Mouse (Mus musculus): ENCODE results near the gene Anapc1. TPM values are rescaled to one million over a fixed set of nuclear protein-coding genes. Genes with fewer than 3 reads are reported as not detected.

The Anapc1 gene
- polyA plus RNA-seq, 1 experiment from 2014 or later = 57.4 TPM

GRCm38 (mm10) chr2:128722106-128722710 lies 35.0 kb upstream of the Anapc1 start:
- H3K36me3 ChIP-seq (ENCODE audit: control insufficient read depth, insufficient read depth, low read length) = no peaks in the 10 kb centered on the region; the same call in 1 of the 2 replicates
- DNase-seq (ENCODE audit: low spot score) (no peak), ATAC-seq (ENCODE audit: low read depth) (no peak)
- no peak overlapping the region for H3K4me2 ChIP-seq (ENCODE audit: low read depth, low read length)
- 91% methylated on average over 5 of the region's 5 CpGs for WGBS
- no peak overlapping the region for H3K9ac ChIP-seq (ENCODE audit: low read depth, low read length)
- H3K27me3 ChIP-seq (replicated peaks; ENCODE audit: control insufficient read depth, insufficient read depth, low read length) = no peaks in the 10 kb centered on the region
- no peak overlapping the region for H3K4me3 ChIP-seq (ENCODE audit: low read depth, low read length)
- H3K4me1 ChIP-seq (ENCODE audit: control insufficient read depth, insufficient read depth, low read length) = no peaks in the 10 kb centered on the region
- H3K9me3 ChIP-seq (ENCODE audit: control insufficient read depth, low read length) = no peaks in the 10 kb centered on the region
- H3K27ac ChIP-seq (replicated peaks; ENCODE audit: low read depth, low read length) = no peak overlapping the region

- Histone ChIP-seq H3K9me3 (ENCODE audit: control insufficient read depth, low read length) (no peaks in the 10 kb centered on the region), H3K27me3 (replicated peaks; ENCODE audit: control insufficient read depth, insufficient read depth, low read length) (no peaks in the 10 kb centered on the region), H3K4me2 (ENCODE audit: low read depth, low read length) (no peak overlapping the region), H3K36me3 (ENCODE audit: control insufficient read depth, insufficient read depth, low read length) (no peaks in the 10 kb centered on the region; the same call in 1 of the 2 replicates), H3K4me3 (ENCODE audit: low read depth, low read length) (no peak overlapping the region), H3K9ac (ENCODE audit: low read depth, low read length) (no peak overlapping the region), H3K27ac (replicated peaks; ENCODE audit: low read depth, low read length) (no peak overlapping the region), H3K4me1 (ENCODE audit: control insufficient read depth, insufficient read depth, low read length) (peaks cover 17% of the 10 kb centered on the region)
- 95% methylated on average over 2 of the region's 2 CpGs for WGBS
- ATAC-seq (ENCODE audit: low read depth) (no peak), DNase-seq (ENCODE audit: low spot score) (no peak)
Measured at GRCm38 (mm10) chr2:128719380-128719779, 32.2 kb upstream of the Anapc1 start.

GRCm38 (mm10) chr2:128715979-128716378 lies 28.8 kb upstream of the Anapc1 start:
- no peaks in the 10 kb centered on the region for H3K36me3 ChIP-seq (ENCODE audit: control insufficient read depth, insufficient read depth, low read length)
- H3K9ac ChIP-seq (ENCODE audit: low read depth, low read length) = no peak overlapping the region
- H3K4me1 ChIP-seq (ENCODE audit: control insufficient read depth, insufficient read depth, low read length) = peaks cover 33% of the 10 kb centered on the region
- H3K4me3 ChIP-seq (ENCODE audit: low read depth, low read length) = no peak overlapping the region
- DNase-seq (ENCODE audit: low spot score) = no peak
- H3K27ac ChIP-seq (replicated peaks; ENCODE audit: low read depth, low read length) = no peak overlapping the region
- ATAC-seq (ENCODE audit: low read depth) = no peak
- no peaks in the 10 kb centered on the region for H3K27me3 ChIP-seq (replicated peaks; ENCODE audit: control insufficient read depth, insufficient read depth, low read length)
- H3K9me3 ChIP-seq (ENCODE audit: control insufficient read depth, low read length) = no peaks in the 10 kb centered on the region
- 84% methylated on average over 1 of the region's 1 CpGs for WGBS
- H3K4me2 ChIP-seq (ENCODE audit: low read depth, low read length) = no peak overlapping the region

GRCm38 (mm10) chr2:128714724-128715241 lies 27.6 kb upstream of the Anapc1 start:
- H3K27me3 ChIP-seq (replicated peaks; ENCODE audit: control insufficient read depth, insufficient read depth, low read length) = no peaks in the 10 kb centered on the region
- no peak overlapping the region for H3K9ac ChIP-seq (ENCODE audit: low read depth, low read length)
- no peak for DNase-seq (ENCODE audit: low spot score)
- no peak overlapping the region; the same call in 1 of the 2 replicates for H3K4me2 ChIP-seq (ENCODE audit: low read depth, low read length)
- H3K36me3 ChIP-seq (ENCODE audit: control insufficient read depth, insufficient read depth, low read length) = no peaks in the 10 kb centered on the region
- 40% methylated on average over 7 of the region's 7 CpGs for WGBS
- no peak overlapping the region for H3K4me3 ChIP-seq (ENCODE audit: low read depth, low read length)
- no peak for ATAC-seq (ENCODE audit: low read depth)
- peaks cover 45% of the 10 kb centered on the region for H3K4me1 ChIP-seq (ENCODE audit: control insufficient read depth, insufficient read depth, low read length)
- peak overlapping the region; percentile 90 for H3K27ac ChIP-seq (replicated peaks; ENCODE audit: low read depth, low read length)
- no peaks in the 10 kb centered on the region for H3K9me3 ChIP-seq (ENCODE audit: control insufficient read depth, low read length)

- H3K9ac ChIP-seq (ENCODE audit: low read depth, low read length) = no peak overlapping the region
- ATAC-seq (ENCODE audit: low read depth) (peak; percentile 94), DNase-seq (ENCODE audit: low spot score) (peak; percentile 98)
- no peak overlapping the region for H3K4me3 ChIP-seq (ENCODE audit: low read depth, low read length)
- H3K4me2 ChIP-seq (ENCODE audit: low read depth, low read length) = peak overlapping the region; percentile 29; the same call in 1 of the 2 replicates
- no peaks in the 10 kb centered on the region for H3K9me3 ChIP-seq (ENCODE audit: control insufficient read depth, low read length)
- peak overlapping the region; percentile 90 for H3K27ac ChIP-seq (replicated peaks; ENCODE audit: low read depth, low read length)
- H3K4me1 ChIP-seq (ENCODE audit: control insufficient read depth, insufficient read depth, low read length) = peaks cover 56% of the 10 kb centered on the region
- no peaks in the 10 kb centered on the region for H3K27me3 ChIP-seq (replicated peaks; ENCODE audit: control insufficient read depth, insufficient read depth, low read length)
- H3K36me3 ChIP-seq (ENCODE audit: control insufficient read depth, insufficient read depth, low read length) = no peaks in the 10 kb centered on the region
- WGBS = 19% methylated on average over 5 of the region's 5 CpGs
Measured at GRCm38 (mm10) chr2:128713548-128714003, 26.4 kb upstream of the Anapc1 start.

- Histone ChIP-seq H3K27ac (replicated peaks; ENCODE audit: low read depth, low read length) (peak overlapping the region; percentile 90), H3K4me2 (ENCODE audit: low read depth, low read length) (peak overlapping the region; percentile 29; the same call in 1 of the 2 replicates), H3K9ac (ENCODE audit: low read depth, low read length) (no peak overlapping the region), H3K9me3 (ENCODE audit: control insufficient read depth, low read length) (no peaks in the 10 kb centered on the region), H3K4me1 (ENCODE audit: control insufficient read depth, insufficient read depth, low read length) (peaks cover 58% of the 10 kb centered on the region), H3K27me3 (replicated peaks; ENCODE audit: control insufficient read depth, insufficient read depth, low read length) (no peaks in the 10 kb centered on the region), H3K36me3 (ENCODE audit: control insufficient read depth, insufficient read depth, low read length) (no peaks in the 10 kb centered on the region), H3K4me3 (ENCODE audit: low read depth, low read length) (no peak overlapping the region)
- DNase-seq (ENCODE audit: low spot score) (no peak), ATAC-seq (ENCODE audit: low read depth) (no peak)
- WGBS = 34% methylated on average over 6 of the region's 6 CpGs
Measured at GRCm38 (mm10) chr2:128712940-128713339, 25.7 kb upstream of the Anapc1 start.

- Histone ChIP-seq H3K9ac (ENCODE audit: low read depth, low read length) (no peak overlapping the region), H3K4me2 (ENCODE audit: low read depth, low read length) (no peak overlapping the region), H3K4me1 (ENCODE audit: control insufficient read depth, insufficient read depth, low read length) (peaks cover 52% of the 10 kb centered on the region), H3K27me3 (replicated peaks; ENCODE audit: control insufficient read depth, insufficient read depth, low read length) (no peaks in the 10 kb centered on the region), H3K27ac (replicated peaks; ENCODE audit: low read depth, low read length) (no peak overlapping the region; the same call in 1 of the 2 replicates), H3K4me3 (ENCODE audit: low read depth, low read length) (no peak overlapping the region), H3K9me3 (ENCODE audit: control insufficient read depth, low read length) (no peaks in the 10 kb centered on the region), H3K36me3 (ENCODE audit: control insufficient read depth, insufficient read depth, low read length) (no peaks in the 10 kb centered on the region)
- no peak for DNase-seq (ENCODE audit: low spot score)
- WGBS = 69% methylated on average over 6 of the region's 6 CpGs
- no peak for ATAC-seq (ENCODE audit: low read depth)
Measured at GRCm38 (mm10) chr2:128710609-128711008, 23.4 kb upstream of the Anapc1 start.

GRCm38 (mm10) chr2:128709264-128709663 lies 22.1 kb upstream of the Anapc1 start:
- peak overlapping the region; percentile 12; the same call in 1 of the 2 replicates for H3K4me2 ChIP-seq (ENCODE audit: low read depth, low read length)
- H3K4me3 ChIP-seq (ENCODE audit: low read depth, low read length) = no peak overlapping the region
- no peaks in the 10 kb centered on the region for H3K27me3 ChIP-seq (replicated peaks; ENCODE audit: control insufficient read depth, insufficient read depth, low read length)
- WGBS = 19% methylated on average over 6 of the region's 6 CpGs
- ATAC-seq (ENCODE audit: low read depth) = peak; percentile 34; the same call in 1 of the 2 replicates
- H3K4me1 ChIP-seq (ENCODE audit: control insufficient read depth, insufficient read depth, low read length) = peaks cover 40% of the 10 kb centered on the region
- DNase-seq (ENCODE audit: low spot score) = peak; percentile 70
- H3K9ac ChIP-seq (ENCODE audit: low read depth, low read length) = no peak overlapping the region
- peak overlapping the region; percentile 68 for H3K27ac ChIP-seq (replicated peaks; ENCODE audit: low read depth, low read length)
- H3K9me3 ChIP-seq (ENCODE audit: control insufficient read depth, low read length) = no peaks in the 10 kb centered on the region
- H3K36me3 ChIP-seq (ENCODE audit: control insufficient read depth, insufficient read depth, low read length) = no peaks in the 10 kb centered on the region

GRCm38 (mm10) chr2:128704474-128704873 lies 17.3 kb upstream of the Anapc1 start:
- Histone ChIP-seq H3K9me3 (ENCODE audit: control insufficient read depth, low read length) (no peaks in the 10 kb centered on the region), H3K4me1 (ENCODE audit: control insufficient read depth, insufficient read depth, low read length) (peaks cover 16% of the 10 kb centered on the region), H3K4me2 (ENCODE audit: low read depth, low read length) (no peak overlapping the region), H3K27ac (replicated peaks; ENCODE audit: low read depth, low read length) (no peak overlapping the region), H3K27me3 (replicated peaks; ENCODE audit: control insufficient read depth, insufficient read depth, low read length) (no peaks in the 10 kb centered on the region), H3K4me3 (ENCODE audit: low read depth, low read length) (no peak overlapping the region), H3K9ac (ENCODE audit: low read depth, low read length) (no peak overlapping the region), H3K36me3 (ENCODE audit: control insufficient read depth, insufficient read depth, low read length) (no peaks in the 10 kb centered on the region)
- no peak for ATAC-seq (ENCODE audit: low read depth)
- no peak for DNase-seq (ENCODE audit: low spot score)
- 80% methylated on average over 3 of the region's 3 CpGs for WGBS
